1 mouse cellular context compared by ENCODE assay signal in genomic region chr10:128040293-128040692, GRCm38 (mm10).
TF ChIP-seq lines count a peak whose summit lies in the region.

No protein-coding gene starts in this region.

TF ChIP-seq in C2C12, 6 proteins besides CTCF, POLR2A, EP300 and RAD21:
- no peak for TF ChIP-seq CEBPB (IDR thresholded peaks at IDR 0.05; ENCODE audit: low read depth)
- TF ChIP-seq USF1 (IDR thresholded peaks at IDR 0.05; ENCODE audit: low read depth) = no peak
- TF ChIP-seq MYOD1 (IDR thresholded peaks at IDR 0.05; ENCODE audit: control insufficient read depth, insufficient read length, low read depth) = no peak
- TF ChIP-seq MAX (IDR thresholded peaks at IDR 0.05) = no peak
- TF ChIP-seq FOSL1 (IDR thresholded peaks at IDR 0.05; ENCODE audit: insufficient read depth, low read length, poor library complexity, severe bottlenecking) = no peak
- TF ChIP-seq MYOG (IDR thresholded peaks at IDR 0.05; ENCODE audit: control insufficient read depth, extremely low read depth, insufficient read length) = no peak
